Mouse (Mus musculus) liver, embryonic 13.5 days (tissue): Measurements from ENCODE around the gene Clp1. TPM values are rescaled to one million over a fixed set of nuclear protein-coding genes. Genes with fewer than 3 reads are reported as not detected.

Experiments used
- ATAC-seq: fragments of 200-750 bp; cut with Nextera tagmentation; 2 replicates; pipeline ENCODE4 v1.8.0; 2017; ENCODE audit warnings: low read depth, mild to moderate bottlenecking, moderate number of reproducible peaks, moderate library complexity
- DNase-seq: peaks from one replicate; pipeline ENCODE4 v3.0.0; 2022
- H3K27ac ChIP-seq: fragments of 300-500 bp; sonication (generic); 2 replicates; pipeline ENCODE4 v1.5.1; 2015; ENCODE audit warnings: moderate library complexity, mild to moderate bottlenecking, inconsistent platforms
- H3K27me3 ChIP-seq: fragments of 300-500 bp; sonication (generic); 2 replicates; pipeline ENCODE4 v1.6.1; 2015; ENCODE audit warnings: mild to moderate bottlenecking, inconsistent platforms
- H3K36me3 ChIP-seq: fragments of 300-500 bp; sonication (generic); 2 replicates; pipeline ENCODE4 v1.6.1; 2015; ENCODE audit warnings: mild to moderate bottlenecking, inconsistent platforms
- H3K4me1 ChIP-seq: fragments of 300-500 bp; sonication (generic); replicated peaks from 2 replicates; pipeline ENCODE4 v1.6.1; 2015; ENCODE audit warnings: inconsistent platforms
- H3K4me2 ChIP-seq: fragments of 300-500 bp; sonication (generic); 2 replicates; pipeline ENCODE4 v1.6.1; 2015; ENCODE audit warnings: inconsistent platforms, mild to moderate bottlenecking, moderate library complexity
- H3K4me3 ChIP-seq: fragments of 300-500 bp; sonication (generic); replicated peaks from 2 replicates; pipeline ENCODE4 v1.5.1; 2015; ENCODE audit warnings: mild to moderate bottlenecking, inconsistent platforms
- H3K9ac ChIP-seq: fragments of 300-500 bp; sonication (generic); 2 replicates; pipeline ENCODE4 v1.6.1; 2015; ENCODE audit warnings: mild to moderate bottlenecking, inconsistent platforms
- H3K9me3 ChIP-seq: fragments of 300-500 bp; sonication (generic); replicated peaks from 2 replicates; pipeline ENCODE4 v1.6.1; 2016; ENCODE audit warnings: inconsistent platforms
- WGBS: fragments of 180-500 bp; shearing (Covaris S2); methylation state at CpG from one replicate; pipeline ENCODE4 v1.1.7; 2015; ENCODE audit not compliant: insufficient replicate concordance; 5-methylcytosine and 5-hydroxymethylcytosine counted together
- polyA plus RNA-seq: library from polyadenylated mRNA; unstranded; fragments of >200 nt; fragmentation: Nextera tagmentation; extraction: Ambion mirVana; gene quantifications from 2 replicates; pipeline ENCODE4 v1.2.1, GENCODE M21; 2015

Gene Clp1
- polyA plus RNA-seq, 1 experiment from 2014 or later, result 60.3 TPM

- ATAC-seq (no peak), DNase-seq (no peak)
- no peak overlapping the region for H3K9ac ChIP-seq
- WGBS, result 59% methylated on average over 8 of the region's 8 CpGs
- no peak overlapping the region for H3K27ac ChIP-seq
- peaks cover 18% of the 10 kb centered on the region; the same call in 1 of the 2 replicates for H3K27me3 ChIP-seq
- no peak overlapping the region for H3K4me3 ChIP-seq
- H3K9me3 ChIP-seq, result no peaks in the 10 kb centered on the region
- H3K36me3 ChIP-seq, result no peaks in the 10 kb centered on the region
- H3K4me1 ChIP-seq, result peaks cover 10% of the 10 kb centered on the region
- H3K4me2 ChIP-seq, result no peak overlapping the region
Measured at GRCm38 (mm10) chr2:84760777-84761176, 33.6 kb upstream of the Clp1 start.

- WGBS, result under 1% methylated on average over 2 of the region's 2 CpGs
- peak; percentile 35 for DNase-seq
- peak; percentile 37; the same call in 1 of the 2 replicates for ATAC-seq
Measured at GRCm38 (mm10) chr2:84758542-84759127, 31.5 kb upstream of the Clp1 start.

GRCm38 (mm10) chr2:84757026-84757682 is 30.0 kb upstream of the Clp1 start:
- no peak overlapping the region for H3K4me2 ChIP-seq
- peaks cover 7% of the 10 kb centered on the region; the same call in 1 of the 2 replicates for H3K27me3 ChIP-seq
- H3K4me3 ChIP-seq, result no peak overlapping the region
- ATAC-seq (no peak), DNase-seq (no peak)
- no peak overlapping the region for H3K9ac ChIP-seq
- no peak overlapping the region for H3K27ac ChIP-seq
- H3K36me3 ChIP-seq, result no peaks in the 10 kb centered on the region
- no peaks in the 10 kb centered on the region for H3K9me3 ChIP-seq
- peaks cover 14% of the 10 kb centered on the region for H3K4me1 ChIP-seq
- 60% methylated on average over 7 of the region's 7 CpGs for WGBS

More at GRCm38 (mm10) chr2:84758542-84759127, 31.5 kb upstream of the Clp1 start:
- Histone ChIP-seq H3K9me3 (no peaks in the 10 kb centered on the region), H3K4me2 (no peak overlapping the region), H3K4me1 (peaks cover 14% of the 10 kb centered on the region), H3K9ac (no peak overlapping the region), H3K27ac (no peak overlapping the region), H3K27me3 (peaks cover 17% of the 10 kb centered on the region; the same call in 1 of the 2 replicates), H3K4me3 (no peak overlapping the region), H3K36me3 (no peaks in the 10 kb centered on the region)

- Histone ChIP-seq H3K4me1 (peaks cover 11% of the 10 kb centered on the region), H3K4me3 (no peak overlapping the region), H3K9me3 (no peaks in the 10 kb centered on the region), H3K27me3 (0 out of 2 replicates have a peak, but pooled peaks cover 9% of the 10 kb centered on the region), H3K4me2 (no peak overlapping the region), H3K36me3 (no peaks in the 10 kb centered on the region), H3K9ac (no peak overlapping the region), H3K27ac (0 out of 2 replicates have a peak overlapping the region, but pooled peaks have one; percentile 9)
- no peak for DNase-seq
- 72% methylated on average over 5 of the region's 5 CpGs for WGBS
- 0 out of 2 replicates have a peak, but pooled peaks have one; percentile 37 for ATAC-seq
Measured at GRCm38 (mm10) chr2:84756245-84756644, 29.1 kb upstream of the Clp1 start.

GRCm38 (mm10) chr2:84750115-84750514 is 23.0 kb upstream of the Clp1 start:
- Histone ChIP-seq H3K27ac (no peak overlapping the region), H3K9me3 (no peaks in the 10 kb centered on the region), H3K27me3 (peaks cover 33% of the 10 kb centered on the region), H3K4me2 (no peak overlapping the region), H3K36me3 (no peaks in the 10 kb centered on the region), H3K4me1 (peaks cover 20% of the 10 kb centered on the region), H3K9ac (no peak overlapping the region), H3K4me3 (no peak overlapping the region)
- DNase-seq (no peak), ATAC-seq (no peak)
- 63% methylated on average over 6 of the region's 6 CpGs for WGBS

GRCm38 (mm10) chr2:84744126-84744525 is 17.0 kb upstream of the Clp1 start:
- 8% methylated on average over 10 of the region's 10 CpGs for WGBS
- Histone ChIP-seq H3K27ac (peak overlapping the region; percentile 85), H3K27me3 (peaks cover 18% of the 10 kb centered on the region), H3K4me1 (peaks cover 72% of the 10 kb centered on the region), H3K9ac (peak overlapping the region; percentile 92), H3K4me2 (peak overlapping the region; percentile 91), H3K4me3 (peak overlapping the region; percentile 74), H3K9me3 (no peaks in the 10 kb centered on the region), H3K36me3 (peaks cover 21% of the 10 kb centered on the region)
- DNase-seq, result no peak
- ATAC-seq, result peak; percentile 47

GRCm38 (mm10) chr2:84743561-84743960 is 16.4 kb upstream of the Clp1 start, which contains the start of gene Gm19426:
TSS of gene Gm19426 (minus strand) at chr2:84743655.
- no peaks in the 10 kb centered on the region for H3K9me3 ChIP-seq
- H3K4me3 ChIP-seq, result peak within 1 kb of the TSS; percentile 74
- H3K4me2 ChIP-seq, result peak within 1 kb of the TSS; percentile 91
- H3K27ac ChIP-seq, result peak within 1 kb of the TSS; percentile 85
- ATAC-seq (peak; percentile 84), DNase-seq (peak; percentile 65)
- WGBS, result under 1% methylated on average over 25 of the region's 25 CpGs
- peaks cover 77% of the 10 kb centered on the region for H3K4me1 ChIP-seq
- peak within 1 kb of the TSS; percentile 92 for H3K9ac ChIP-seq
- peaks cover 21% of the 10 kb centered on the region for H3K27me3 ChIP-seq
- H3K36me3 ChIP-seq, result peaks cover 27% of the 10 kb centered on the region

- Histone ChIP-seq H3K27ac (peak overlapping the region; percentile 85), H3K4me1 (peaks cover 86% of the 10 kb centered on the region), H3K9me3 (no peaks in the 10 kb centered on the region), H3K4me3 (peak overlapping the region; percentile 74), H3K27me3 (peaks cover 22% of the 10 kb centered on the region), H3K9ac (peak overlapping the region; percentile 92), H3K4me2 (peak overlapping the region; percentile 91), H3K36me3 (peaks cover 36% of the 10 kb centered on the region)
- peak; percentile 24 for DNase-seq
- 7% methylated on average over 25 of the region's 26 CpGs for whole genome bisulfite sequencing
- ATAC-seq, result peak; percentile 30
Measured at GRCm38 (mm10) chr2:84742451-84743283, 15.5 kb upstream of the Clp1 start.

- H3K27ac ChIP-seq, result peak overlapping the region; percentile 85
- H3K4me3 ChIP-seq, result peak overlapping the region; percentile 74
- 0 out of 2 replicates have a peak, but pooled peaks have one; percentile 2 for ATAC-seq
- no peaks in the 10 kb centered on the region for H3K9me3 ChIP-seq
- 32% methylated on average over 5 of the region's 5 CpGs for WGBS
- H3K36me3 ChIP-seq, result peaks cover 43% of the 10 kb centered on the region
- H3K4me1 ChIP-seq, result peaks cover 88% of the 10 kb centered on the region
- peaks cover 30% of the 10 kb centered on the region for H3K27me3 ChIP-seq
- H3K9ac ChIP-seq, result peak overlapping the region; percentile 92
- no peak for DNase-seq
- H3K4me2 ChIP-seq, result peak overlapping the region; percentile 91
Measured at GRCm38 (mm10) chr2:84741841-84742450, 14.8 kb upstream of the Clp1 start.

GRCm38 (mm10) chr2:84740608-84741333 is 13.6 kb upstream of the Clp1 start:
- no peak for DNase-seq
- H3K36me3 ChIP-seq, result peaks cover 55% of the 10 kb centered on the region
- H3K9me3 ChIP-seq, result no peaks in the 10 kb centered on the region
- H3K4me1 ChIP-seq, result peaks cover 89% of the 10 kb centered on the region
- WGBS, result 77% methylated on average over 15 of the region's 15 CpGs
- peak overlapping the region; percentile 12; the same call in 1 of the 2 replicates for H3K9ac ChIP-seq
- peak overlapping the region; percentile 85 for H3K27ac ChIP-seq
- peaks cover 25% of the 10 kb centered on the region for H3K27me3 ChIP-seq
- H3K4me3 ChIP-seq, result no peak overlapping the region; the same call in 1 of the 2 replicates
- ATAC-seq, result no peak
- H3K4me2 ChIP-seq, result peak overlapping the region; percentile 91
